Mouse (Mus musculus) liver, adult 2 months (tissue): ENCODE measurements around the gene Bach2.

Experiments used
- CTCF ChIP-seq: fragments of 200-500 bp; IDR thresholded peaks from 2 replicates; pipeline ENCODE4 v1.5.1; 2011; ENCODE audit warnings: low read depth, low read length, control low read depth
- POLR2A ChIP-seq: fragments of 200-500 bp; IDR thresholded peaks from 2 replicates; pipeline ENCODE4 v1.6.1; 2011; ENCODE audit warnings: low read length, control low read depth; ENCODE audit not compliant: insufficient read depth; ENCODE audit errors: extremely low read depth

DNA sequence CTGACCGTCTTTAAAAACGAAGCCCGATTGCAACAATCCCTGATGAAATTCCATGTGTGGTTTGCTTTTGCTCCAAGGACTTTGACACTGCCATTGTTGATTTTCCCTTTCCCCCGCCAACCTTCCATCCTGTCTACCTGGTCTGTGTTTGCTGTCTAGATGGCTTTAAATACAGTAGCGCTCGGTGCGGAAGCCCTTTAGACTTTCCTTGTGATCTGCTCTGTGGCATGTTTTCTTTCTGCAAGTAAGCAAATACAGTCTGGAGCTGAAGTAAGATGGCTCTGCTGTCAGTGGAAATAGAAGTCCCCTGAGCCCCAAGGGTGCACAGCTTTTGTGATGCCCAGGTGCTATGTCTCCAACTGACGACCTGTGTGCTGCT, 332.3 kb downstream of the Bach2 start:
- TF ChIP-seq POLR2A: no peak
- no peak for TF ChIP-seq CTCF
